Mouse (Mus musculus): Measurements from ENCODE around the gene Cntn4.
"Not testable (repeated sequence)": the region's sequence is repeated elsewhere in the genome, so short reads cannot be mapped to it uniquely, and the experiment has no call there.

The Cntn4 gene

GRCm38 (mm10) chr6:106332466-106332865, 655.0 kb downstream of the Cntn4 start:
- no peak for DNase-seq (ENCODE audit: low spot score)

GRCm38 (mm10) chr6:106332933-106333332, 655.5 kb downstream of the Cntn4 start:
- DNase-seq (ENCODE audit: low spot score), result no peak

GRCm38 (mm10) chr6:106335066-106335465, 657.6 kb downstream of the Cntn4 start:
- no peak for DNase-seq (ENCODE audit: low spot score)

- no peak for DNase-seq (ENCODE audit: low spot score)
Observed at GRCm38 (mm10) chr6:106336805-106337204, 659.3 kb downstream of the Cntn4 start.

- DNase-seq (ENCODE audit: low spot score), result no peak
Observed at GRCm38 (mm10) chr6:106337829-106338228, 660.4 kb downstream of the Cntn4 start.

GRCm38 (mm10) chr6:106341114-106341513, 663.7 kb downstream of the Cntn4 start:
- no peak for DNase-seq (ENCODE audit: low spot score)

- no peak for DNase-seq (ENCODE audit: low spot score)
Observed at GRCm38 (mm10) chr6:106350072-106350471, 672.6 kb downstream of the Cntn4 start.

GRCm38 (mm10) chr6:106351389-106351788, 673.9 kb downstream of the Cntn4 start:
- DNase-seq (ENCODE audit: low spot score), result no peak

GRCm38 (mm10) chr6:106358801-106359200, 681.3 kb downstream of the Cntn4 start:
- not testable (repeated sequence) for DNase-seq (ENCODE audit: low spot score)

- no peak for DNase-seq (ENCODE audit: low spot score)
Observed at GRCm38 (mm10) chr6:106381288-106382025, 704.0 kb downstream of the Cntn4 start.

- DNase-seq (ENCODE audit: low spot score), result no peak
Observed at GRCm38 (mm10) chr6:106387833-106388406, 710.5 kb downstream of the Cntn4 start.

- no peak for DNase-seq (ENCODE audit: low spot score)
Observed at GRCm38 (mm10) chr6:106408014-106408413, 730.6 kb downstream of the Cntn4 start.

- DNase-seq (ENCODE audit: low spot score), result no peak
Observed at GRCm38 (mm10) chr6:106408634-106409033, 731.2 kb downstream of the Cntn4 start.

GRCm38 (mm10) chr6:106422947-106423346, 745.5 kb downstream of the Cntn4 start:
- no peak for DNase-seq (ENCODE audit: low spot score)

GRCm38 (mm10) chr6:106423471-106423870, 746.0 kb downstream of the Cntn4 start:
- no peak for DNase-seq (ENCODE audit: low spot score)

GRCm38 (mm10) chr6:106426615-106427014, 749.2 kb downstream of the Cntn4 start:
- no peak for DNase-seq (ENCODE audit: low spot score)

GRCm38 (mm10) chr6:106431466-106431865, 754.0 kb downstream of the Cntn4 start:
- no peak for DNase-seq (ENCODE audit: low spot score)

- DNase-seq (ENCODE audit: low spot score), result no peak
Observed at GRCm38 (mm10) chr6:106440786-106441185, 763.3 kb downstream of the Cntn4 start.

- DNase-seq (ENCODE audit: low spot score), result no peak
Observed at GRCm38 (mm10) chr6:106441246-106441645, 763.8 kb downstream of the Cntn4 start.

- DNase-seq (ENCODE audit: low spot score), result no peak
Observed at GRCm38 (mm10) chr6:106454131-106454838, 776.8 kb downstream of the Cntn4 start.

- no peak for DNase-seq (ENCODE audit: low spot score)
Observed at GRCm38 (mm10) chr6:106455616-106456015, 778.2 kb downstream of the Cntn4 start.

GRCm38 (mm10) chr6:106458166-106458565, 780.7 kb downstream of the Cntn4 start:
- no peak for DNase-seq (ENCODE audit: low spot score)

- DNase-seq (ENCODE audit: low spot score), result no peak
Observed at GRCm38 (mm10) chr6:106462403-106462802, 784.9 kb downstream of the Cntn4 start.

All from embryo, embryonic 10 days (tissue).